Mouse (Mus musculus): ENCODE data around the gene Rd3.
A peak's percentile ranks its signal among the peaks of the same experiment; 100 is the strongest.

The Rd3 gene

DNA sequence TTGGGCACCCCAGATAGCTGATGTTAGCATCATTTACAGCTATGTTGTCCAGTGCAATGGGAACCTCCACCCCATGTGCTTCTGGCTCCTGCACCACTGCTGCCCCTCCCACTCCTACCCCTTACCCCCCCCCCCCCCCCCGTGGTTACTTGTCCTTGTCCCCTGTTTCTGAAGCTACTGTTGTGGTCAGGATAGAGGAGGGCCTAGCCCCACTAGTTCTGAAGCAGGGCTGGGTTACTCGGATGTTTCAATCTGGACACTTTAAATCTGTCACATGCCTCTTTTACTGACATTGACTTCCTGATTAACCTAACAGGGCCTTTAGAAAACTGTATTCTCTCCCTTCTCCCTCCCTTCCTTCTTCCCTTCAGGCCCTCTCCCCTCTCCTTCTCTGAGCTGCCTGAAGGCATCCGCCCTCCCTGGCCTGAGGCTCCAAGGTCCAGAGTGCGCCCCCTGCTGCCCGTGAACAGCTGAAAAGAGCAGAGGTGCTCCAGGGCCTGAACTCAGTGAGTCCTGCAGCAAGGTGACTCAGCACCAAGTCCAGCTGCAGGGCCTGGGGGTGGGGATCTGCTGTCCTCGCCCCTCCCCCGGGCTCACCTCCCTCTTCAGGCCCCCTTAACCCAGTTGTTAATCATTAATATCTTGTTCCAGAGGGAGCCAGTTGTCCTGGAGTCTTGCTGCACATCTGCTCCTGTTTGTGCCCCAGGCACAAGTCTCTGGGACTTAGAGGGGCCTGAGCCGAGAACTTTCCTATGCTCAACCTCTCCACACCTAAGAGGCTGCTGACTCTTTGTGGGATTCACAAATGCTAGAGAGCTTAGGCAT is 13.0 kb upstream of the Rd3 start:
- peak; percentile 73 to 86 for DNase-seq (ENCODE audit: low spot score in 2 of 2)

DNA sequence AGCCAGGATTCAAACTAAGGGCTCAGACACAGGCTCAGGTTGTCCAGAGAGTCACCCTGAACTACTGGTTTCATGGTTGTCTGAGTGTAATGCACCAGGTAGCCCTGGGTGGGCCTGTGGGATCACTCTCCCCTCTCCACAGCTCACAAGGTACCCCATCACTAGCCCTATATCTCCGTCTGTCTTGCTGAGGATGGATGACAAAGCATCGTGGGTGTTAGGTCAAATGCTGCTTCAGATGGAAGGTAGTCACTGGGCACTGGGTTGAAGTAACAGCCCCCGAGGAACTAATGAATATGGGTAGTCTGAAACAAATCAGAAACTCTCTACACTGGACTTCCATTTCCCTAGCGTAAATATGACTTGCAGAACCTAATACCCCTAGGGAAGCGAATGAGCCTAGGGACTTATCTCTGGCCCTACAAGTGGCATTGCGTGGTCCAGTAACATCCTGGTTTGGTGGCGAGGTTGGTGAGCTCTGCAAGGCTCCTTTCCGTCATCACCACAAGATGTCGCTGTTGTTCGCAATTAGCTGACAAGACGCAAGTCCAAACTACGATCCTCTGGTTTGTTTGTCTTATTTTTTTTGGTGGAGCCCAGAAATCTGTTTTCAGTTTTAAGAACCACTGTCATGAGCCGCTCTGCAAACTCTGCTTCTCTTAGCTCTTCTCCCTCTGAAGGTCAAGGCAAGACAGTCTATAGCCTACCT is 12.2 kb upstream of the Rd3 start:
- DNase-seq (ENCODE audit: low spot score in 2 of 2), result peak; percentile 53 to 79

DNA sequence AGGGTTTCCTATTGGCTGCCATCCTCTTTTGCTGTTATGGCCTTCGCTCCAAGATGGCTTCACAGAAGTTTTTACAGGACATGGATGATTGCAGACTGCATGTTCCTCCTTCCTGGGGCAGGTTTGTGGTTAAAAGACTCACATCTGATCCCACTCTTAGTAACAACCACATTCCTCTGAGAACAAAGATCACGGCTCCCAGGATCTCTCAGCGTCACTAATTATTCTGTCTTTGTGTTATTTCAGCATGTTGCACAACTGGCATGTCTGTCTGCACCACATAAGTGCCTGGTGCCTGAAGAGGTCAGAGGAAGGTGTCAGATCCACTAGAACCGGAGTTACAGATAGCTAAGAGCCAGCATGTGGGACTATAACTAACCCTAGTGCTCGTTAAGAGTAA is 7.2 kb upstream of the Rd3 start:
- DNase-seq (ENCODE audit: low spot score in 2 of 2), result no peak

DNA sequence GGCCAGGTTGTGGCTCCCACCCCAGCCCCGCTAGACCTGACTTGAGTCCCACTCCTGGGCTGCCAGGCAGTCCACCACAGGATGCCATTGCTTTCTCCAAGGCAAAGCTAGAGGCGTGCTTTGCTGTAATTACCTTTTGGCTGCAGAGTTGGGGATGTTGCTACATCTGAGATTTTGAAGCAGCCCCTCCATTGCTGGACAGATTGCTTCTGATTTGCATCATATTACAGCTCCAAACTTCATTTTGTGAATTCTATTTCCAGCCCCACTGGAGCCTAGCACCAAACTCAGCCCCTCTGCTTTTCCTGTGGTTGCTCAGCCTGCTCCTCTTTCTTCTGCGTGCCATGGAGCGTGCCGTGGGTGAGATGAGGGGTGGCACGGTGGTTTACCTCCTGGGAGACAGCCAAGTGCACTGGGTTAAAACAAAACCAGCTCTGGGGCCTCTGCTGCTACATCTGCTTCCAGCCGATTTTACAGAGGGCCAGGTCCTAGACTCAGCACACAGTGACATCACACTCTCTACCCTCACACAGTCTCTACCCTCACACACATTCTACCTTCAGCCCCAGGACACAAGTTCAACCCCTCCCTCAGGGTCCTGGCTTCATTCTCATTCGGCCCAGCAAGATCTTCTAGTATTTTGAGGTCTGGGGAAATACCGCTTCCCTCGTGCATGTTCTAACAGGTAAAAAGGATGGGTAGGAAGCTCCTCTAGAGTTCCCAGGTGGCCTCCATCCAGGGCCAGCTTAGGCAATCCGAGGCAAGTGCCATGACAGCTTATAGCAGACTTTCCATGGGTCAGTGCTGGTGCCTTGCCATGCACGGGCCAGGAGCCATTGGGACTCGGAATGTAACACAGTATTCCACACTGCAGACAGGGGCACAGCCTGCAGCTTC is 2.4 kb upstream of the Rd3 start:
- no peak for DNase-seq (ENCODE audit: low spot score in 2 of 2)

DNA sequence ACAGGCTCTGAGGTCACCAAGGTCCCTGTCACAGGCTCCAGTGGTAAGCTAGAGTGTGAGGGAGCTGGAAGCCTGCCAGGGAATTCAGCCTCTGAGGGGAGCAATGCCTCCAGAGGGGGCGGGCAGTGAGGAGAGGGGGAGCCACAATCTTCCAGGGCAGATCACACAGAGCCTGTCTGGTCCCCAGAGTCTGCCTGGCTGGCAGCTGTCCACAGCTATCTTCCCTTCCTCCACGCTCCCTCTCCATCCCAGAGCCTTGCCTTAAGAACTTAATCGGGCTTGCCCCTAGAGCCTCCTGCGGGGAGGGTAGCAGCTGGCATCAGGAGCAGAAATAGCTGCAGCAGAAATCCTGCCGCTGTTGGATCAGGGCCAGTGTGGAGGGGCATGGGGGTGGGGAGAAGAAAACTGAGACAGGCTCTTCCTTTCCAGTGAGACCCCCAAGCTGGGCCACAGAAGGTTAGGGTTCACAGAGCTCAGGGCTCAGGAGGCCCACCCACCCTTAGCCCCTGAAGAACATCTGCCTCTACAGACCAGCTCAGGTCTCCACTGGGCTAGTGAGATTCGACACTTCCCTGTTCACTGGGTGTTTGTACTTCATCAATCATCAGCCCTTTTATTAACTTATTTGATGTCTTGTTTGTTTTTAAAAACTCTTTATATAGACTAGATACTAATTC is 4.4 kb downstream of the Rd3 start:
- DNase-seq (ENCODE audit: low spot score in 2 of 2), result no peak

DNA sequence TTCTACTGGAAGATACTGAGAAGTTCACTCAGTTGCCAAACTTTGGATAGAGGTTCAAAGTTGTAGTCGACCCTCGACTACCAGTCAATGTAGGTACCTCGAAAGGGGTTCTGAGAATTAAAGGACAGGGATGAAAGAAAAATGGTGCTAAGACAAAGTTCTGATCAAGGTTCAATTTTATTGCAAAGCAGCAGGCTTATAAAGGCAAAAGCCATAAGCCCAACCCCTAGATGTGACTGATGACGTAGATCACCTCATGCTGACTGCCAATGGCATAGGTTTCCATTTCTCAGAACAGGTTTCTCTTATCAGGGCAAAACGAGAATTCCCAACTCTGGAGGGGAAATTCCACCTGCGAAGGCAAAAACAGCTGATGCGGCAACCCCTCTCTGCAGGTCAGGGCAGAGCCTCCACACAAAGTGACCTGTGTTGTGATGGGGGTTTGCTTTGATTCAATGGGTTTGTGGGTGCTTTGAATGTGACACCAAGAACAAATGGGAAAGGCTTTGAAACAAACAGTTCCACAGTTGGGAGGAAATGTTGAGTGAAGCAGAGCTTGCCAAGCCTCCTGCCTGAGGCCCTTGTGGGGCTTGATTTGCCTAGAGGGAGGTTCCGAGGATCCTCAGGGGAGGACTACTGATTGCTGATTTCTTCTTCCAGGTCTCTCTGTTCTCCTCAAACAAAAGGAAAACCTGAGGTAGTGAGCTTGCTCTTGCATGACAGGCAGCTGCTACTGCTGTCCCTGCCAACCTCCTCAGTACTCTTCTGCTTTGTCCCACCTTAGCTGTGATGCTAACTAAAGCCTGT is 9.7 kb downstream of the Rd3 start:
- DNase-seq (ENCODE audit: low spot score in 2 of 2), result no peak

DNA sequence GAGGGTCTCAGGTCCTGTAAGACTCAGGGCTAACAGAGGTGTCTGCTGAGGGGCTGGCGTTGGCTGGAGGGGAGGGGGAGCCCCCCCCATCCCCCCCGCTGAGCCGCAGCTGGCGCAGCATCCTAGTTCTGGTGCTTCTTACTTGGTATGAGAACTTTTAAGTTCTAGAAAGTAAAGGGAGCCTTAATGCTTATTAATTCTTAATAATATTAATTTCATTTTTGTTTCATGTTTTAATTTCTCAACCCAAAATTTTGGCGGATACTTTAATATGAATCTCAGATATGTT is 10.3 kb downstream of the Rd3 start:
- no peak for DNase-seq (ENCODE audit: low spot score in 2 of 2)

DNA sequence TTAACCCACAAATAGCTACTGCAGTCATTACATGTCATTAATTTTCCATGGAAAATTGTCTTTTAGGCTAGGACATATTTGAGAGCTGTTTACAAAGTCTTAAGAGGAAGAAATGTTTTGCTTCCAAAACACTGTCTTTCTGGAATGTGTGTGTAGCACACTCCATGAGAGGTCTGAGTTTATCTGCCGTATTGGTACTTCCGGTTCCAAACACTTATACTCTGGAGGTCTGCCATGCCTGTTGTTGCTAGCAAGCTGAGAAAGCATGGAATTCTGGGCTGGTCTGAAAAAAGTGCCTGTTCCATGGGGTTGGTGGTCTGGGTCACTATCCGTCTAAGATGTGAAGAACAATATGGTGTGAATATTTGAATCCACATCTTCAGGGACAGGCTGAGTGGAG is 11.5 kb downstream of the Rd3 start:
- no peak for DNase-seq (ENCODE audit: low spot score in 2 of 2)

DNA sequence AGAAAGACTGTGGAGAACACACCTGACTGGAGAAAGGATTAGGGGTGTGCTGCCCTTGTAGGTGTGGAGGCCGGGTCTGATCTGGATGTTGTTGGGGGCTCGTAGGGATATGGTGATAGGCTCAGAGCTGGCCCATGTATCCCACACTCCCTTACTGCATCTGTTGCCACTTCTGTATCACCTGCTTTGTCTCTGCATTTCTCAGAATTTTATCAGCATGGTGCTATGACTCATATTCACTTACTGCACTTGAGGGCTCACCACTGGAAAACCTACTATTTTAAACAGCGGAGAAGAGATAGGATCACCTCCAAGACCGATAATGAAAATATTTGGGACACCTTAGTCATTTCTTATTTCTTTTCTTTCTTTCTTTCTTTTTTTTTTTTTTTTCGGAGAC is 11.9 kb downstream of the Rd3 start:
- no peak for DNase-seq (ENCODE audit: low spot score in 2 of 2)

DNA sequence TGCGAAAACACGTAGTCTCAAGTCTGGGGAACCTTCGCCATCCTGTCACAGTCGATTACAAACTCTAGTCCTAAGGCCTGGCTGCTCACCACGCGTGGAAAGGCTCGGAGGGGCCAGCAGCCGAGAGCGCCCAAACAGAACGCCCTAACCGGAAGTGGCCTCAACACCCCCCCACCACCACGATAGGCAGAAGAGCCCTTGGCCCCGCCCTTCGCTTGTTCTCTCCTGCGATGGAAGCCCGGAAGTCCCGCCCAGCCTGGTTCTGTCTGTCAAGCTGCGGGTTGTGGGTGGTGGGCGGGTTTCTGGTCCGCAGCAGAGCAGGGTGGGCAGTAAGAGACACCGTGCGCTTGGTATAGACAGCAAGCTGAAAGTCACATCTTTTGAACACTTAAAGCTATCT is 12.8 kb downstream of the Rd3 start:
- DNase-seq (ENCODE audit: low spot score in 2 of 2), result peak; percentile 93 to 94

DNA sequence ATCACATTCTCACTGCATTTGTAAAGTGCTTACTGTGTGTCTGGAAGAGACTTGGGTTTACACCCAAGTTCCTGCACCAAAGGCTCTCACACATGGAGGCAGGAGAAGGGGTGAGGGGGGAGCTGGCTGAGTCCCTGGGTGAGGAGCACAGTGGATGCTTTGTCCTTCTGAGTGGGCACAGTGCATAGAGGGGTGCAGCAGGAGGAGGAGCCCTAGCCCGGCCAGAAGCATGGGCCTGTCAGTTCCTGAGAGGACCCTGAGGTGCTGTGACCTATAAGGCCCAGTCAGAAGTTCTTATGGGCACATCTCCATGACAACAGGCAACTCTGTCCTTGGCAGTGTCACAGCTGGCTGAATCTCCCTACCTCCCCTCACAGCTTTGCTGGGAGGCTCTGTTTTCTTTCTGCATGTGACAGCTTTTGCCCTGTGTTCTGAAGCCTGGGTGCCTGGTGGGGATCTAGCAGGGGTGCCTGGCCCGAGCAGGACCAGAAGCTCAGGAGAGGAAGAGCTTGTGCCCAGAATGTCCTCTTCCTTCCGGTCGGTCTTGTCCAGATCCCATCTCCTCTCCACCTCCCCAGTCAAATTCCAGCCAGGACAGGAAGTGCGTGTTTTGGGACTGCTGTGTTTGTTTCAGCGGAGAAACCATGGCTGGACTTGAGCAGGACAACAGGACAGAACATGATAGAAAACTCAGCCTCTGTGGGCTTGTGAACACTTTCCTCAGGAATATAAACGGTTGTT is 15.0 kb downstream of the Rd3 start:
- no peak for DNase-seq (ENCODE audit: low spot score in 2 of 2)

DNA sequence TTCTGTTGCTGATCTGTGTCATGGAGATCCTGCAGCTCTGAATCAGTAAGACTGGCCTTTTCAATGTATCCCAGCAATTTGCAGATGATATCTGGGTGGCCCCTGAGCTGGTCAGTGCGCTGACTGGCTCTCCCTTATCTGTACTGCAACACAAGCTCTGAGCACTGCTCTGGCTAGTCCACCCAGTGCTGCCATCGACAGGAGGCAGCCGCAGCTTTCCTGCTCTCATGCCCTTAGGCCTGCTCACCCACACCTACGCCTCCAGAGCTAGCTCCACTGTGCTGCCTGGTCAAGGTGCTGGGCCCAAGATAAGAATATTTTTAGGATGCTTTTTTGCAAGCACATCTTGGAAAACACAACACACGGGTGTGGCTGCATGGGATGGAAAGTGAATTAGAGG is 17.3 kb downstream of the Rd3 start:
- no peak for DNase-seq (ENCODE audit: low spot score in 2 of 2)

DNA sequence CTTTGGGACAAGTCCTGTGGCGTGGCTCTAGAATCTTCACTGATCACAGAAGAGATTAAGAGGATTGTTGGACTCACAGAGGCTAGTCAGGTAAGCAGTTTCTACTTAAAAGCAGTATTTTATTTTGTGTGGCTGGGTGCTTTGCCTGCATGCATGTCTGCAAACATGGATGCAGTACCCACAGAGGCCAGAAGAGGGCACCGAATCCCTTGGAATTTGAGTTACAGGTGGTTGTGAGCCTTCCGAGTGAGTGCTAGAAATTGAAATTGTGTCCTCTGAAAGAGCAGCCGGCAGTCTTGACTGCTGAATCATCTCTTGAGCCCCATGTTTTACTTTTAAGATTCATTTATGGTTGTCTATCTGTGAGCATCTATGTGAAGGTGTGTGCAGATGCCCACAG is 18.3 kb downstream of the Rd3 start:
- peak in 1 of 2 experiments; percentile 53 for DNase-seq (ENCODE audit: low spot score in 2 of 2)

DNA sequence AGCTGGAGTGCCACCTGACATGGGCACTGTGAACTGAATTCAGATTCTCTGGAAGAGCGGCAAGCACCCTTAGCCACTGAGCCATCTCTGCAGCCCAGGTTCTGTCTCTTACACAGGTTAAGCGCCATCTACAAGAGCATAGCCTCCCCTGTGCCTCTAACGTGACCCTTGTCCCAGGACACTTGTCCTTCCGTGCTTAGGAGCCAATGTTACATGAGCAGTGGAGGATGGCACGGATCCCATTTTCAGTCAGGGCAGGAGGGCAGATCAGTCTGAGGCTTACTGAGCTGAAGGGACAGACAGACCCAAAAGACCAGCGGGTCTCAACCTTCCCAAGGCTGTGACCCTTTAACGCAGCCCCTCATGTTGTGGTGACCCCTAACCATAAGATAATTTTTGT is 18.7 kb downstream of the Rd3 start:
- no peak for DNase-seq (ENCODE audit: low spot score in 2 of 2)

DNA sequence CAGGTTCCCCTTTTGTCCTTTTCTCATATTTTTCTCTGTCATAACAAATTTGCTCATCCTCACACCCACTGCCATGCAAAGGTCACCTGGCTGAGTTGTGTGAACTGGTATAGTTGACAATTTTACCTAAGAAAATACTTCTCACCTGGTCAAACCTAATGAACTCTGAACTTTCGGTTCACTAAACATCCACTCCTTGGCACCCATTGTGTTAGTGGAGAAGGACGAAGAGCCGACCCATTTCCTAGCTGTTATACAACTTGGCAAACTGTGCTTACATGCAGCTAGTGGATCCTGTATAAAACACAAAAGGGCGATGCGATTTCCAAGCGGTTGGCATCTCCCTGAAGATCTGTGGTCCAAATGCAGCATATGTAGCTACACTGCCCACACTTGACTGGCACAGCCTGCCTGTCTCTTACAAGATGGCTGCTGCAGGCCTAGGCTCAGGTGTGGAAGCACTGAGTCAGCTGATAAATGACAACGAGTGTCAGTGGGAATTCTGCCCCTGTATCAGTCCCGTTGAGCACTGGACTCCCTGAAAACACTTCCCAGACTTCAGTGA is 19.5 kb downstream of the Rd3 start:
- no peak for DNase-seq (ENCODE audit: low spot score in 2 of 2)

DNA sequence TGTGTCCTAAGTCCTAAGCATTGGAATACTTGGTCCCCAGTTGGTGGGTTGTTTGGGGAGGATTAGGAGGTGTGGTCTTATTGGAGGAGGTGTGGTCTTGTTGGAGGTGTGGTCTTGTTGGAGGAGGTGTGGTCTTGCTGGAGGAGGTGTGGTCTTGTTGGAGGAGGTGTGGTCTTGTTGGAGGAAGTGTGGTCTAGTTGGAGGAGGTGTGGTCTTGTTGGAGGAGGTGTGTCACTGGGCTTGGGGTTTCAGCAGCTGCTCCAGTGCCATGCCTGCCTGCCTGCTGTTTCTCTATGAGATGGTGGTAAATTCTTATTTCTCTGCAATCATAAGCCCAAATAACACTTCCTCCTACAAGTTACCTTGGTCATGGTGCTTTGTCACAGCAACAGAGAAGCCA is 21.9 kb downstream of the Rd3 start:
- no peak for DNase-seq (ENCODE audit: low spot score in 2 of 2)
